7 mouse cellular contexts compared by ENCODE assay signal in the genomic region with DNA sequence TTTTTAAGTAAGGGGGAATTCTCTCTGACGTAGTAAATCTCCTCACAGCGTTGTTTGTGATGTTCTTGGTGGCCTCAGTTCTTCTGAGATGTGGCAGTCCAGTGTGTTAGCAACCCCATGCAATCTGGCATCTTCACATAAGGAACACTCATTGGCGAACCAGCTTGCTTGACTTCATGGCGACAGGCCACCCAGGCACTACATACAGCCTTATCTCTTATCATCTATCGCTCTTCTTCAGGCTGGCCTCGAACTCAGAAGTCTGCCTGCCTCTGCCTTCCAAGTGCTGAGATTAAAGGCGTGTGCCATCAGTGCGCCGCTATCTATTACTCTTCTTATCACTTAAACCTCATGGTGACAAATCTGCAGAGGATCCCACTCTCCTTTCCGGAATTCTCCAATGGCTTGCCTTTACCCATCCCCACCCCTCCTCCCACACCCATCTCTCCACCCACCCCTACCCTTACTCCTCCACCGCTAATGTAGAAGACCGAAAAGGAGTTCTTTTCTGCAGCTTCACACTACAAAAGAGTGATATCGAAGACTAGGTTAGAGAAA. TPM values are rescaled to one million over a fixed set of nuclear protein-coding genes. Genes with fewer than 3 reads are reported as not detected.
DNase-seq lines count a peak whose midpoint lies in the region; ATAC-seq and TF ChIP-seq lines count a peak whose summit lies in the region.

A gene (plus strand): TSS at position 508 of the 558 bp plus-strand sequence.

- H3K79me2 ChIP-seq in MEL (ENCODE audit: control insufficient read depth, insufficient read depth, low read length, poor library complexity), result no peaks in the 10 kb centered on the region

- peaks cover 0 to 7% of the 10 kb centered on the region in 2 experiments; a peak in 2 of 4 replicates for H3K4me1 ChIP-seq in MEL (ENCODE audit: control insufficient read depth in 1 of 2, insufficient read depth in 2 of 2, low read length in 2 of 2)
- peaks cover 59% of the 10 kb centered on the region for H3K4me1 ChIP-seq in limb, embryonic 13.5 days
- peaks cover 16% of the 10 kb centered on the region; the same call in 1 of the 2 replicates for H3K4me1 ChIP-seq in stomach, embryonic 14.5 days (ENCODE audit: control insufficient read depth, insufficient read depth, low read length)

- no peak for DNase-seq in MEL (ENCODE audit: low read depth, low spot score)
- peak in 1 of 2 experiments; percentile 18 for DNase-seq in heart, postnatal 10 days
- no peak for DNase-seq in thymus, postnatal 36 days
- DNase-seq in natural killer cell, adult 2 months (ENCODE audit: low spot score in 2 of 2), result no peak

- peak within 1 kb of the TSS; percentile 10 to 47 for H3K4me3 ChIP-seq in MEL (ENCODE audit: control insufficient read depth in 1 of 2, insufficient read depth in 1 of 2, low read depth in 2 of 2, low read length in 2 of 2)
- peak within 1 kb of the TSS; percentile 47 for H3K4me3 ChIP-seq in limb, embryonic 13.5 days
- peak within 1 kb of the TSS; percentile 35 for H3K4me3 ChIP-seq in stomach, embryonic 14.5 days (ENCODE audit: low read depth, low read length)

- intact Hi-C loops in heart, postnatal 10 days (cut with DNase I), result loop anchor here (5.0 kb wide), 1 partner anchor 43 kb away; no protein-coding TSS in a partner anchor

- no peaks in the 10 kb centered on the region for H3K9me3 ChIP-seq in MEL (replicated peaks; ENCODE audit: insufficient read depth, low read length)
- no peaks in the 10 kb centered on the region for H3K9me3 ChIP-seq in limb, embryonic 13.5 days
- H3K9me3 ChIP-seq in stomach, embryonic 14.5 days (ENCODE audit: control insufficient read depth, low read depth, low read length), result no peaks in the 10 kb centered on the region

- H3K9ac ChIP-seq in MEL (ENCODE audit: control insufficient read depth, low read depth, low read length, poor library complexity, severe bottlenecking), result no peak within 1 kb of the TSS
- peak within 1 kb of the TSS; percentile 60 for H3K9ac ChIP-seq in limb, embryonic 13.5 days
- H3K9ac ChIP-seq in stomach, embryonic 14.5 days (replicated peaks; ENCODE audit: low read depth, low read length), result peak within 1 kb of the TSS; percentile 41

- no peak for TF ChIP-seq CTCF in MEL (IDR thresholded peaks at IDR 0.05 in 2 of 3, conservative IDR thresholded peaks at IDR 0.05 in 1 of 3; ENCODE audit: control insufficient read depth in 1 of 3, insufficient read depth in 1 of 3, low read depth in 2 of 3, low read length in 3 of 3, poor library complexity in 1 of 3, severe bottlenecking in 1 of 3)

- ATAC-seq in common myeloid progenitor, adult 5-6 weeks (replicated peaks; ENCODE audit: low read depth, poor library complexity, severe bottlenecking), result 0 out of 2 replicates have a peak, but pooled peaks have one; percentile 4
- no peak for ATAC-seq in limb, embryonic 13.5 days (ENCODE audit: low FRiP score, low read depth)
- no peak for ATAC-seq in stomach, embryonic 14.5 days (ENCODE audit: insufficient number of reproducible peaks, insufficient read depth, low FRiP score, low read depth)

- H3K4me2 ChIP-seq in limb, embryonic 13.5 days (replicated peaks), result peak within 1 kb of the TSS; percentile 62
- H3K4me2 ChIP-seq in stomach, embryonic 14.5 days (replicated peaks; ENCODE audit: low read depth, low read length), result peak within 1 kb of the TSS; percentile 53

- no peak for TF ChIP-seq POLR2A in MEL (IDR thresholded peaks at IDR 0.05; ENCODE audit: control insufficient read depth in 1 of 2, insufficient read depth in 1 of 2, low read depth in 1 of 2, low read length in 2 of 2, poor library complexity in 1 of 2)

- TF ChIP-seq RAD21 in MEL (IDR thresholded peaks at IDR 0.05; ENCODE audit: low read depth, low read length), result no peak

- TF ChIP-seq EP300 in MEL (IDR thresholded peaks at IDR 0.05; ENCODE audit: low read depth in 1 of 2, low read length in 2 of 2), result no peak

- no peak within 1 kb of the TSS for H3K27ac ChIP-seq in MEL (ENCODE audit: control insufficient read depth, low read depth, low read length)
- no peak within 1 kb of the TSS for H3K27ac ChIP-seq in limb, embryonic 13.5 days
- H3K27ac ChIP-seq in stomach, embryonic 14.5 days (ENCODE audit: low read length), result peak within 1 kb of the TSS; percentile 10; the same call in 1 of the 2 replicates

- peaks cover 3 to 17% of the 10 kb centered on the region in 2 experiments for H3K27me3 ChIP-seq in MEL (ENCODE audit: control insufficient read depth in 1 of 2, insufficient read depth in 2 of 2, low read length in 2 of 2)
- H3K27me3 ChIP-seq in limb, embryonic 13.5 days, result peaks cover 25% of the 10 kb centered on the region
- H3K27me3 ChIP-seq in stomach, embryonic 14.5 days (ENCODE audit: control insufficient read depth, insufficient read depth, low read length), result no peaks in the 10 kb centered on the region; the same call in 1 of the 2 replicates

- no peaks in the 10 kb centered on the region; a peak in 1 of 4 replicates for H3K36me3 ChIP-seq in MEL (ENCODE audit: control insufficient read depth in 1 of 2, insufficient read depth in 2 of 2, low read length in 2 of 2)
- no peaks in the 10 kb centered on the region for H3K36me3 ChIP-seq in limb, embryonic 13.5 days
- H3K36me3 ChIP-seq in stomach, embryonic 14.5 days (ENCODE audit: control insufficient read depth, insufficient read depth, low read length), result no peaks in the 10 kb centered on the region

- 42% methylated on average over 13 of the region's 13 CpGs for WGBS in limb, embryonic 13.5 days
- WGBS in stomach, embryonic 14.5 days, result 58% methylated on average over 13 of the region's 13 CpGs

TF ChIP-seq in MEL, 35 proteins besides CTCF, POLR2A, EP300 and RAD21:
- TF ChIP-seq USF2 (IDR thresholded peaks at IDR 0.05; ENCODE audit: borderline replicate concordance in 1 of 2, insufficient read depth in 1 of 2, low read depth in 1 of 2, low read length in 2 of 2) (no peak), MYC (IDR thresholded peaks at IDR 0.05; ENCODE audit: low read depth, low read length) (no peak), USF1 (IDR thresholded peaks at IDR 0.05; ENCODE audit: low read depth, low read length) (no peak), KAT2A (conservative IDR thresholded peaks at IDR 0.05; ENCODE audit: low read depth, low read length) (no peak), ZMIZ1 (IDR thresholded peaks at IDR 0.05; ENCODE audit: low read depth, low read length) (no peak), SIN3A (IDR thresholded peaks at IDR 0.05; ENCODE audit: low read length) (no peak), MAZ (IDR thresholded peaks at IDR 0.05; ENCODE audit: low read depth, low read length) (no peak), ZC3H11A (IDR thresholded peaks at IDR 0.05; ENCODE audit: low read depth, low read length) (no peak), MAFK (IDR thresholded peaks at IDR 0.05; ENCODE audit: borderline replicate concordance, low read depth, low read length) (no peak), TCF12 (IDR thresholded peaks at IDR 0.05; ENCODE audit: low read depth, low read length) (no peak), UBTF (IDR thresholded peaks at IDR 0.05; ENCODE audit: borderline replicate concordance, insufficient read depth, low read depth, low read length) (no peak)

RNA-seq across cellular contexts. Expression of the gene that starts here (rescaled TPM):
- total RNA-seq in MEL (2012; rRNA removed), result not detected in 2 replicates
- polyA plus RNA-seq in MEL (2012; ENCODE audit: insufficient read depth in 1 of 2, insufficient read length in 2 of 2, low read depth in 1 of 2, low replicate concordance in 2 of 2, missing spikeins in 1 of 2), result not detected
- total RNA-seq in common myeloid progenitor, adult 5-6 weeks (2017), result 0.27 TPM in 1 of 2 replicates, not detected in the other
- total RNA-seq in heart, postnatal 10 days (2021), result 10 to 100 TPM; 20.4 to 39.3 TPM
- 17.1 and 18.1 TPM in 2 replicates for polyA plus RNA-seq in limb, embryonic 13.5 days (2015; fragmentation: Nextera tagmentation; extraction: Ambion mirVana)
- 37.7 and 40.3 TPM in 2 replicates for polyA plus RNA-seq in stomach, embryonic 14.5 days (2014; fragmentation: Nextera tagmentation; extraction: Ambion mirVana)

Comparison
In these comparisons a context has a peak if more than half of its experiments do, and no peak if none do; other contexts are left out.
1. RNA of the gene that starts here (total RNA-seq): 20.4 to 39.3 TPM in heart, postnatal 10 days; 0.27 TPM in common myeloid progenitor, adult 5-6 weeks and not detected in MEL; every median in the first group is over 10 times any median in the second.
2. RNA of the gene that starts here (polyA plus RNA-seq): 37.7 to 40.3 TPM in stomach, embryonic 14.5 days and 17.1 to 18.1 TPM in limb, embryonic 13.5 days; not detected in MEL; every median in the first group is over 10 times any median in the second.
3. Peak in ATAC-seq in common myeloid progenitor, adult 5-6 weeks; RNA of the gene not detected or under 1 TPM.
4. Peak in every context shown above with its lines, with median percentiles within 50 percentile points of each other: H3K4me3 ChIP-seq.